Mouse (Mus musculus) liver, embryonic 14.5 days (tissue): Measurements from ENCODE around the gene Padi6.

Experiments used
- CTCF ChIP-seq: IDR thresholded peaks from 2 replicates; pipeline ENCODE4 v1.5.1; 2016; ENCODE audit warnings: antibody characterized with exemption, low read depth, control low read depth
- EP300 ChIP-seq: IDR thresholded peaks from 2 replicates; pipeline ENCODE4 v1.6.1; 2016; ENCODE audit warnings: antibody characterized with exemption, low read depth

DNA sequence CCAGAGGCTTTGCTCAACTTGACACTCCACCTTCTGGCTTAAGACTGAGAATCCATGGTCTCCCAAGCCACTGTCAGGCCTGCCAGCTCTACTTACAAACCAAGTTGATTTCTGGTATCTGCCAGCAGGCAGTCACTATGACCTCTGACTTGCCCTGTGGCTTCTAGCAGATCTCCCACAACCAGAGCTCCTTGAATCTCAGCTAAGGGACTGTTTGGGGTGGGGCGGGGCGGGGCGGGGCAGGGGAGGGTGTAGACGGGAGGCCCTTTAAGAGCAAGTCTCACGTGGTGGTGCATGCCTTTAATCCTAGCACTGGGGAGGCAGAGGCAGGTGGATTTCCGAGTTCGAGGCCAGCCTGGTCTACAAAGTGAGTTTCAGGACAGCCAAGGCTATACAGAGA lies 9.6 kb downstream of the Padi6 start:
- TF ChIP-seq CTCF: no peak
- TF ChIP-seq EP300: no peak
